Mouse (Mus musculus) limb, embryonic 13.5 days (tissue): ENCODE measurements at regions not wholly inside any gene's neighbourhood (a gene's known extent, or its start where the extent isn't known, plus 50 kb on each side); places are given as distances from the start of the nearest gene placed in this dataset.

Experiments
- ATAC-seq: fragments of 200-750 bp; cut with Nextera tagmentation; 2 replicates; pipeline ENCODE4 v1.8.0; 2017; ENCODE audit warnings: low read depth, moderate number of reproducible peaks, moderate TSS enrichment; ENCODE audit not compliant: low FRiP score
- H3K27ac ChIP-seq: fragments of 300-500 bp; sonication (generic); 2 replicates; pipeline ENCODE4 v1.5.1; 2015; ENCODE audit warnings: inconsistent platforms, mild to moderate bottlenecking, moderate library complexity
- H3K27me3 ChIP-seq: fragments of 300-500 bp; sonication (generic); 2 replicates; pipeline ENCODE4 v1.6.1; 2015; ENCODE audit warnings: mild to moderate bottlenecking, inconsistent platforms
- H3K36me3 ChIP-seq: fragments of 300-500 bp; sonication (generic); 2 replicates; pipeline ENCODE4 v1.6.1; 2015; ENCODE audit warnings: inconsistent platforms, mild to moderate bottlenecking, moderate library complexity
- H3K4me1 ChIP-seq: fragments of 300-500 bp; sonication (generic); 2 replicates; pipeline ENCODE4 v1.6.1; 2015; ENCODE audit warnings: inconsistent platforms
- H3K4me2 ChIP-seq: fragments of 300-500 bp; sonication (generic); replicated peaks from 2 replicates; pipeline ENCODE4 v1.6.1; 2015; ENCODE audit warnings: inconsistent platforms, mild to moderate bottlenecking, moderate library complexity
- H3K4me3 ChIP-seq: fragments of 300-500 bp; sonication (generic); 2 replicates; pipeline ENCODE4 v1.5.1; 2015; ENCODE audit warnings: moderate library complexity, mild to moderate bottlenecking, inconsistent platforms
- H3K9ac ChIP-seq: fragments of 300-500 bp; sonication (generic); 2 replicates; pipeline ENCODE4 v1.6.1; 2015; ENCODE audit warnings: mild to moderate bottlenecking, inconsistent platforms
- H3K9me3 ChIP-seq: fragments of 300-500 bp; sonication (generic); 2 replicates; pipeline ENCODE4 v1.6.1; 2016; ENCODE audit warnings: inconsistent platforms
- WGBS: fragments of 180-500 bp; shearing (Covaris S2); methylation state at CpG from one replicate; pipeline ENCODE4 v1.1.7; 2015; 5-methylcytosine and 5-hydroxymethylcytosine counted together

DNA sequence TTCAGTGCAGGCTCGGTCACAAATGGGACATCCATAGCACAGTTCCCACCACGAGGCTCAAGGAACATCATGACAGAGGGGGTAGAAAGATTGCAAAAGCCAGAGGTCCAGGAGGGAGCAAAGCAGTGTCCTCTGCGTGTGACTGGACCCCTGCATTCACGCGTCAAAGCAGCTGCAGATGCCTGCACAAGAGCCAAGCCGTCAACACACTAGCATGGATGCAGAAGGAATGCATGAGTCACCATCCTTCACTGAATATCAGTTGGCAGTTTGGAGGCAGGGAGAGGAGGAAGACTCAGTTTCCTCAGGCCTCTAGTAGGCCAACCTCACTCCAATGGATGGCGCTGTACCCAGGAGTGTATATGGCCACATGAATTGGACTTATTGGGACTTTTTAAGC is 130.0 kb upstream of the N6amt1 start:
- Histone ChIP-seq H3K27me3 (no peaks in the 10 kb centered on the region), H3K4me3 (no peak overlapping the region), H3K36me3 (no peaks in the 10 kb centered on the region), H3K9me3 (no peaks in the 10 kb centered on the region), H3K4me2 (no peak overlapping the region), H3K27ac (no peak overlapping the region), H3K9ac (no peak overlapping the region), H3K4me1 (peaks cover 9% of the 10 kb centered on the region; the same call in 1 of the 2 replicates)
- no peak for ATAC-seq
- 86% methylated on average over 7 of the region's 7 CpGs for WGBS

DNA sequence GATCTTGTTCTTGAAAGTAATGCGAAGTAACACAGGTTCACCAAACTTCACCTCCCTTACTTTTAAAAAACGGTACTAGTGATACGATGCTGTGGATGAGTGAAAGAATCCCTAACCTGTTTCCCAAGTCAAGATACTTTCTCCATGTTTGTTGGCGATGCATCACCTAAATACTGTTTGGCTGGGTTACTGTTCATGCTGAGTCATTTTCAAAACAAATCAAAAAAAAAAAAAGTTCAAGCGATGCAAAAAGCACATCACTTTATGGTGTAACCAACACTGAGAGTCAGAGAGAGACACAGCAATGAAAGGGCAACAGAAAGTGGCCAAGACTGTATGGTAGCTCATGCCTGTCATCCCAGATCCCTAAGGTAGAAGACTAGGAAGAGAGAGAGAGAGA is 133.4 kb upstream of the N6amt1 start:
- Histone ChIP-seq H3K4me1 (peaks cover 9% of the 10 kb centered on the region; the same call in 1 of the 2 replicates), H3K9me3 (no peaks in the 10 kb centered on the region), H3K36me3 (no peaks in the 10 kb centered on the region), H3K27me3 (no peaks in the 10 kb centered on the region), H3K4me2 (no peak overlapping the region), H3K4me3 (no peak overlapping the region), H3K27ac (0 out of 2 replicates have a peak overlapping the region, but pooled peaks have one; percentile 12), H3K9ac (no peak overlapping the region)
- ATAC-seq: no peak
- 80% methylated on average over 5 of the region's 5 CpGs for WGBS

DNA sequence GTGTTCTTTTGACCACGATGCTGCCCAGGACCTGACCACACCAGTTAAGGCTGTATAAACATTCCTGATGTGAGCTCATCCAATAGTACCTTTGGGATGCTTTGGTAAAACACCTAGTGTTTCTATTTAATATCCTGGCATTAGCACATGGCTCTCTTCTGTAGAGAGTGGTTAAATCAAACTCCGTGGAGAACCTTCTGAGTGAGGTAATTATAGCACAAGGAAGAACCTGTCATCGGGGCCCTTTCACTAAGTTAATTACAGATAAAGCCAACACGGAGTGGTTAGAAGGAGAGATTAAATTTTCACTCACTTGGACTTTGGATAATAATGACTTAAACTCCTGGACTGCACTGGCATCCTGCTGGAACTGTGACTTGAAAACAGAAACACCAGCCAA is 133.8 kb upstream of the N6amt1 start:
- 34% methylated on average over 4 of the region's 4 CpGs for WGBS
- no peak overlapping the region for H3K4me2 ChIP-seq
- ATAC-seq: peak; percentile 81
- H3K4me3 ChIP-seq: no peak overlapping the region
- no peaks in the 10 kb centered on the region for H3K36me3 ChIP-seq
- H3K9me3 ChIP-seq: no peaks in the 10 kb centered on the region
- no peaks in the 10 kb centered on the region for H3K27me3 ChIP-seq
- H3K27ac ChIP-seq: 0 out of 2 replicates have a peak overlapping the region, but pooled peaks have one; percentile 12
- H3K9ac ChIP-seq: no peak overlapping the region
- H3K4me1 ChIP-seq: peaks cover 9% of the 10 kb centered on the region; the same call in 1 of the 2 replicates

DNA sequence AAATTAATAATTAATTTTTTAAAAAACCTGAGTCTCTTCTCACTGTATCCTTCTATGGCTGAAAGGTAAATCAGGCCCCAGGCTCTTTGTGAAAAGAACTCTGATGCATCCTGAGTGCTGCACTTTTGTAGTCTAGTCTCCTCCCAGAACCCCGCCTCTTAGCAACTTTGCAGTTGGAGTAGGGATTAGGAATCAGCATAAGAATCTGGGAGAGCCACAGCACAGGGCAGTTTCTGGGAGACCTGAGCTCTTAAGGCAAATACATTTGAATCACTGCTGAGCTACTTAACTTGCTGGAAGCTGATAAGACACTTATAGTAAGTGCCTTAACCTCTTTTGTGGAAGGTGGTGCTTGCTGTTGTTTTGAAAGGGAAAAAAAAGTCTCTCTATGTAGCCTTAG is 146.1 kb upstream of the N6amt1 start:
- H3K4me3 ChIP-seq: no peak overlapping the region
- no peaks in the 10 kb centered on the region for H3K9me3 ChIP-seq
- no peak overlapping the region for H3K9ac ChIP-seq
- no peaks in the 10 kb centered on the region for H3K27me3 ChIP-seq
- no peaks in the 10 kb centered on the region for H3K36me3 ChIP-seq
- ATAC-seq: no peak
- H3K27ac ChIP-seq: no peak overlapping the region
- no peak overlapping the region for H3K4me2 ChIP-seq
- WGBS: 72% methylated on average over 1 of the region's 1 CpGs
- H3K4me1 ChIP-seq: no peaks in the 10 kb centered on the region

DNA sequence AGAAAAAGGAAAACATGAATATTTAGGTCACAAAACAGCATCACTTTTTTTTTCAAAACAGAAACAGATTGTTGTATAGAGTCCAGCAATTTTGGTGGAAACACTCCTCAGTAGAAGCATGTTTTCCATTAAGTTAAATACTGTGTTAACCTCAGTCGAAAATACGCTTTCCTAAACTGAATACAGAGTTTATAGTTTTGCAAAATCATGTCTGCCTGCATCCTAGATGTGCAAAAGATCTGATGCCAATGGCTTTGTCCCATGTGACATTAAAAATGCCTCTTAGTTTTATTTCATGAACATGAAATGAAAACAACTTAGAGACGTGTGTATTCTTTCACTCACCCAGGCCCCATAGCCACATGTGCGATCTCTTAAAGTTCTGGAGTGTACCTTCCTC is 163.5 kb upstream of the N6amt1 start:
- Histone ChIP-seq H3K36me3 (no peaks in the 10 kb centered on the region), H3K4me3 (no peak overlapping the region), H3K27ac (no peak overlapping the region), H3K9ac (no peak overlapping the region), H3K27me3 (no peaks in the 10 kb centered on the region), H3K4me2 (no peak overlapping the region), H3K4me1 (no peaks in the 10 kb centered on the region), H3K9me3 (no peaks in the 10 kb centered on the region)
- no peak for ATAC-seq
- 59% methylated on average over 4 of the region's 4 CpGs for WGBS

DNA sequence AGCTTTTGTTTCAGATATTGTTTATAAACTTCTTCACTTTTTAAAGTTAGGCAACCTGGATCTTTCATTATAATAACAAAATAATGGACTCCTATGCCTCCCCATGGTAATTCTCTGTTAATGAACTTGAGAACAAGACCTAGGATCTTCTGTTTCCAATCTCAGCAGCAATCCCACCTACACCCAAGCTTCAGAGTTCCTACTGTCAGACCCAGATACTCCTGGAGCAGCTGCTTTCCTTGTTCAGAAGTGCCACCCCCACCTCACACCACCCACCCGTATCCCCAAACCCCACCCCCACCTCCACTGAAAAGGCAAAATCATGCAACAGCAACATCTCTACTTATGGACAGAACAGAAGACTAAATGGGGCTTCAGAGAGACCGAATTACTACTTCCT is 165.2 kb upstream of the N6amt1 start:
- 78% methylated on average over 2 of the region's 2 CpGs for WGBS
- H3K4me3 ChIP-seq: no peak overlapping the region
- H3K4me1 ChIP-seq: no peaks in the 10 kb centered on the region
- no peak overlapping the region for H3K4me2 ChIP-seq
- no peaks in the 10 kb centered on the region for H3K27me3 ChIP-seq
- no peak for ATAC-seq
- H3K9ac ChIP-seq: no peak overlapping the region
- no peaks in the 10 kb centered on the region for H3K9me3 ChIP-seq
- H3K36me3 ChIP-seq: no peaks in the 10 kb centered on the region
- H3K27ac ChIP-seq: no peak overlapping the region

DNA sequence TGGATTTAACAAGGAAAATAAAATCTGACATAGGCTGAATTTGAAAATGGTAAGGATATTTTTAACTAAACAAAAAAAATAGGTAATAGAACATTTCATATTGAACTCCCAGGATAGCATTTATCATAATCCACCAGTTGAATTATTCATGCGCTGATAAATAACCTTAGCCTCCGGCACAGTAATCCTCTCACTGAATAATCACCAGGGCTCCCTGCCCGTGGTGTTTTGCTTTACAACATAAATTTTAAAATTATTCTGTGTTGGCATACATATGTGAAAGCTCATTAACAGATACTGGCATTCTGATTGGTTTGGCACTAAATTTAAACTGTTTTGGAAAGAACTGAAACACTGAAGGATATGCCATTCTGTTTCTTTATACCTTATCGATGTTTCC is 181.6 kb upstream of the N6amt1 start:
- H3K9ac ChIP-seq: no peak overlapping the region
- WGBS: 82% methylated on average over 4 of the region's 4 CpGs
- H3K27me3 ChIP-seq: no peaks in the 10 kb centered on the region
- no peak overlapping the region for H3K4me3 ChIP-seq
- H3K27ac ChIP-seq: no peak overlapping the region
- no peaks in the 10 kb centered on the region for H3K9me3 ChIP-seq
- no peaks in the 10 kb centered on the region for H3K4me1 ChIP-seq
- no peaks in the 10 kb centered on the region for H3K36me3 ChIP-seq
- no peak for ATAC-seq
- no peak overlapping the region for H3K4me2 ChIP-seq

DNA sequence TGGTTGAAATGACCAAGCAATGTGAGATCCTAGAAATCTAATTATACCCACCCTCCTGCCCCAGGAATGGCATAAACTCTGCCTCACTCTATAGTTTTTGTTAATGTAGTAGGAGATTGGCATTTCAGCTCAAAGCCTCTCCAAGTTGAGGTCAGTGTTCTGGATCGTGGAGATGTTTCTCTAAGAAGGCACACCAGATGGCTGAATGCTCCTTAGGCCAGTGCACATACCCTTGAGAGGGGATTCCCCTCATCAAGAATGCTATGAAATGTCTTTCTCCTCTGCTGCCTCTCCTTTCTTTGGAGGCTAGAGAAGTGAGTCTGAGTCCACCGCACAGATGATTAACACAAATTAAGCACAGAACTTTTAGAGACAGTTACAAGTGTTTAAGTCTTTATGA is 214.7 kb upstream of the N6amt1 start:
- no peak overlapping the region for H3K4me2 ChIP-seq
- H3K9me3 ChIP-seq: peaks cover 8% of the 10 kb centered on the region
- no peak overlapping the region for H3K4me3 ChIP-seq
- H3K9ac ChIP-seq: no peak overlapping the region
- no peaks in the 10 kb centered on the region for H3K36me3 ChIP-seq
- no peaks in the 10 kb centered on the region for H3K4me1 ChIP-seq
- 90% methylated on average over 2 of the region's 2 CpGs for WGBS
- no peaks in the 10 kb centered on the region for H3K27me3 ChIP-seq
- no peak overlapping the region for H3K27ac ChIP-seq
- no peak for ATAC-seq

DNA sequence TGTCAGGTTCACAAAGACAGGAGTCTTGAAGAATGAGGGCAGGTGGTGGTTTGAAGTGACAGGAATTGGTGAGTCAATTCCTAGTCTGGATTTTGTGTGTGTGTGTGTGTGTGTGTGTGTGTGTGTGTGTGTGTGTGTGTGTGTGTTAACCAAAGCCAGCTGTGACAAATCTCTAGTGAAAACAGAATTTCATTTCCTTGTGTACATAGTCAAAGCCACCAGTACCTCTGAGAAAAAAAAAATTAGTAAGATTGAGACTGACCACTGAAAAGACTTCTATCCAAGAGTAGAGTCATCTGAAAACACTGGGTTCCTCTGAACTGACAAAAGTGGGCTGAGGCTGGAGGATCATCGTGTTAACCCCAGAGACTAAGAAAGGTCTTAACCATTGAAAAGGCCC is 217.5 kb upstream of the N6amt1 start:
- Histone ChIP-seq H3K27ac (no peak overlapping the region), H3K9me3 (peaks cover 4% of the 10 kb centered on the region; the same call in 1 of the 2 replicates), H3K4me3 (no peak overlapping the region), H3K4me2 (no peak overlapping the region), H3K4me1 (no peaks in the 10 kb centered on the region), H3K27me3 (no peaks in the 10 kb centered on the region), H3K9ac (no peak overlapping the region), H3K36me3 (no peaks in the 10 kb centered on the region)
- ATAC-seq: no peak
- WGBS: 82% methylated on average over 1 of the region's 1 CpGs

DNA sequence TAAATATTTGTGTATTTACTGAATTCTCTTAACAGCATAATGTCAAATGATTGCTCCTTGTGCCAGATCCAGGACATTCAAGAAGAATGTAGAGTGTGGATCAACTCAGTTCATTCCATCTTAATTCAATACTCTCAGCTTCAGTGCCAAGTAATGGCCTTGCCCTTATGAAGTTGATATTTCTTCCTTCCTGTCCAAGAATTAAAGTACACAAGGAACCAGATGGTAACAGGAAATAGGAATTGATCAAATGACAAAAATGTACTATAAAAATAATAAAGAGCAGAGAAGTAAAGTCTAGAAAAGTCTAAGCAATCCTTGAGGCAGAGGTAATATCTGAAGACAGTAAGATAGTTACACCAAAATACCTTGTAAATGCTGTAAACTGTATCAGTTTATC is 219.5 kb upstream of the N6amt1 start:
- no peak overlapping the region for H3K27ac ChIP-seq
- no peaks in the 10 kb centered on the region for H3K27me3 ChIP-seq
- H3K9me3 ChIP-seq: no peaks in the 10 kb centered on the region
- H3K4me2 ChIP-seq: no peak overlapping the region
- H3K4me1 ChIP-seq: peaks cover 4% of the 10 kb centered on the region; the same call in 1 of the 2 replicates
- no peak overlapping the region for H3K9ac ChIP-seq
- no peak overlapping the region for H3K4me3 ChIP-seq
- ATAC-seq: no peak
- H3K36me3 ChIP-seq: no peaks in the 10 kb centered on the region

DNA sequence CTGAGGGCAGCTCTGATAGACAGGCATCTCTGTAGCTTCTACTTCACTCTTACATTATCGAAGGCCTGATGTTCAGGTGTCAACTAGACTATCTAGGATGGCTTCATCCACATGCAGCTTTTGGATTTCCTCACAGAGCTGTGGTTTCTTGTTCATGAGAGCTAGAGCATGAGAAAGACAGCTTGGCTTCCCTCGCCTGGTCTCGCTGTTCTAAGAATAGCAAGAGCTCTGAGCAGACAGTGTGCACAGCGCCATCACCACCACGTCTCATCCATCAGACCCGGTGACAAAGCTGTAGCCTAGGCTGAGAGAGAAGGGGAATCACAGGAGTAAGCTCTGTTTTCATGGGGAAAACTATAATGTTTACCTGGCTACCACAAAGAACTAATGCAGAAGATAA is 220.1 kb upstream of the N6amt1 start:
- H3K27me3 ChIP-seq: no peaks in the 10 kb centered on the region
- H3K9me3 ChIP-seq: no peaks in the 10 kb centered on the region
- H3K9ac ChIP-seq: no peak overlapping the region
- ATAC-seq: no peak
- H3K4me2 ChIP-seq: no peak overlapping the region
- H3K36me3 ChIP-seq: no peaks in the 10 kb centered on the region
- no peak overlapping the region for H3K4me3 ChIP-seq
- WGBS: 81% methylated on average over 6 of the region's 6 CpGs
- H3K4me1 ChIP-seq: peaks cover 4% of the 10 kb centered on the region; the same call in 1 of the 2 replicates
- H3K27ac ChIP-seq: no peak overlapping the region

DNA sequence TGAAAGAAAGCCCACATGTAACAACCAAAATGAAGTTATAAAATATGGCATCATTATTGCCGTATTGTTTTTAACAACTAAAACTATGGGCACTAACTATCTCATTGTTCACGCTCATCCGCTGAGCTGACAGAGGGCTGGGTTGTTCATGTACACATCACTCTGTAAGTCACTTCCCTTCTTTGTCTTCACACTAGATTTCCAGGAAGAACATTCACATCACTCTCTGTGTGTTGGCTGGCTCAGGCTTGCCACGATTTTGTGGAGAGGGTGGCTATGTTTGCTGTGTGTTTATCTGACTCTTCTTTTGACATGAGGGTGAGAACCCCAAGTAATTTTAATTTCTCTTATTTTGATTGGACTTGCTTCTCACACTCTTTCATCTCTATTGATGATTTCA is 221.9 kb upstream of the N6amt1 start:
- H3K4me1 ChIP-seq: peaks cover 4% of the 10 kb centered on the region; the same call in 1 of the 2 replicates
- ATAC-seq: no peak
- no peaks in the 10 kb centered on the region for H3K36me3 ChIP-seq
- no peaks in the 10 kb centered on the region for H3K27me3 ChIP-seq
- no peak overlapping the region for H3K4me2 ChIP-seq
- no peak overlapping the region for H3K4me3 ChIP-seq
- H3K9ac ChIP-seq: no peak overlapping the region
- H3K27ac ChIP-seq: no peak overlapping the region
- 88% methylated on average over 4 of the region's 4 CpGs for WGBS
- no peaks in the 10 kb centered on the region for H3K9me3 ChIP-seq

DNA sequence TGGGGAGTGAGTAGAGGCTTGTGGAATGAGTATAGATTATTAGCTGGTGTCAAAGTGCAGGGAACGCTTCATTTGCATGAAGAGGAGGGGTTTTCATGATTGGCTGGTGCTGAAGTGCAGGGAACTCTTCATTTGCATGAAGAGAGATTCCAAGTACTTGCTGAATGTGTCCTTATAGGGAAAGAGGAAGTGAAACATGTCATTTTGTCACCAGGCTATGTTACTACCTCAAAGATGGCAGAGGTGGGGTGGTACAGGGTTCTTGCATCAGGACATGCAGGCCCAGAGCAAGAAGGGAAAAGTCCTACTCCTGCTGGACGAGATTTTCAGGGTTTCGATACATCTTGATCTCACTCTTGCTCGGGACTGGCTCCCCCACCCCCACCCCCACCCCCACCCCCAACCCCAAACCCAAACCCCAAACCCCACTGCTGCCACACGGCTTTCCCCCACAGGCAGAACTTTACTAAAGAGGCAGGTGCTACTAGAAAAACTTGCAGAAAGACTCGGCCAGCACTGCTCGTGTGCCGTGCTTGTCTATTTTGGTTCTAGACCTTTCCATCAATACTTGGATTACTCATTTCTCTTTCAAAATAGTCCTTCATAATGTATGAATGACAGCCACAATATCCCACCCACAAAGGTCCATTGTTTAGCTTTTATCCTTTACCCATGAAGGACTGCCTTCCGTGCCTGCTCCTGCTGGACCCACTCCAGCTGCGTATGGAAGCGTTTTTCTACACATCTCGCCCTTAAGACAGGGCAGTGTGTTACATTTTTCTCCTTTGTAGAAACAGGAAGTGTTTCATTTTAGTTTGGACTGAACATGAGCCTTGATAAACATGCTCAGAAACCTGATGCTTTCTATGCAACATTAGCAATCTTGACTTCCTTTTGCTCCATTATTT is 223.0 kb upstream of the N6amt1 start:
- no peak overlapping the region for H3K27ac ChIP-seq
- no peak overlapping the region for H3K9ac ChIP-seq
- no peak overlapping the region for H3K4me3 ChIP-seq
- peaks cover 4% of the 10 kb centered on the region; the same call in 1 of the 2 replicates for H3K4me1 ChIP-seq
- no peaks in the 10 kb centered on the region for H3K9me3 ChIP-seq
- no peak overlapping the region for H3K4me2 ChIP-seq
- 69% methylated on average over 12 of the region's 12 CpGs for WGBS
- ATAC-seq: no peak
- H3K27me3 ChIP-seq: no peaks in the 10 kb centered on the region
- no peaks in the 10 kb centered on the region for H3K36me3 ChIP-seq
